In genomic region chr4:136139326-136140110, GRCm38 (mm10) we compare ENCODE assay signal across 8 mouse cellular contexts. TPM values are rescaled to one million over a fixed set of nuclear protein-coding genes. Genes with fewer than 3 reads are reported as not detected.
DNase-seq lines count a peak whose midpoint lies in the region; ATAC-seq and TF ChIP-seq lines count a peak whose summit lies in the region.

No protein-coding gene starts in this region.

- DNase-seq in gastrocnemius, adult 2 months, result no peak
- no peak for DNase-seq in gastrocnemius, postnatal 36 days
- DNase-seq in heart, embryonic 10.5 days (ENCODE audit: low spot score), result no peak
- DNase-seq in retina, embryonic 14.5 days (ENCODE audit: low spot score), result no peak
- DNase-seq in urinary bladder, postnatal 10 days (ENCODE audit: low spot score), result no peak
- DNase-seq in gastrocnemius, postnatal 14 days, result no peak

- no peaks in the 10 kb centered on the region for H3K9me3 ChIP-seq in heart, embryonic 10.5 days
- no peaks in the 10 kb centered on the region for H3K9me3 ChIP-seq in kidney, embryonic 14.5 days (ENCODE audit: control insufficient read depth, low read length)
- H3K9me3 ChIP-seq in midbrain, embryonic 16.5 days (replicated peaks; ENCODE audit: control insufficient read depth, low read length, poor library complexity, severe bottlenecking), result no peaks in the 10 kb centered on the region

- H3K36me3 ChIP-seq in heart, embryonic 10.5 days, result no peaks in the 10 kb centered on the region
- no peaks in the 10 kb centered on the region for H3K36me3 ChIP-seq in kidney, embryonic 14.5 days (ENCODE audit: control insufficient read depth, insufficient read depth, low read length)
- H3K36me3 ChIP-seq in midbrain, embryonic 16.5 days (ENCODE audit: control insufficient read depth, insufficient read depth, low read length), result no peaks in the 10 kb centered on the region

- TF ChIP-seq CTCF in gastrocnemius, adult 2 months (IDR thresholded peaks at IDR 0.05), result no peak

- no peak overlapping the region; the same call in 1 of the 2 replicates for H3K9ac ChIP-seq in kidney, embryonic 14.5 days (ENCODE audit: low read depth, low read length)
- no peak overlapping the region for H3K9ac ChIP-seq in midbrain, embryonic 16.5 days (ENCODE audit: low read depth, low read length)

- peak overlapping the region; percentile 31 for H3K4me2 ChIP-seq in kidney, embryonic 14.5 days (replicated peaks; ENCODE audit: low read depth, low read length)
- peak overlapping the region; percentile 77; the same call in 1 of the 2 replicates for H3K4me2 ChIP-seq in midbrain, embryonic 16.5 days (ENCODE audit: low read length)

- 50% methylated on average over 17 of the region's 17 CpGs for WGBS in heart, embryonic 10.5 days
- 44% methylated on average over 17 of the region's 17 CpGs for WGBS in kidney, embryonic 14.5 days
- WGBS in midbrain, embryonic 16.5 days, result 51% methylated on average over 17 of the region's 17 CpGs

- H3K4me1 ChIP-seq in heart, embryonic 10.5 days, result peaks cover 80% of the 10 kb centered on the region
- H3K4me1 ChIP-seq in kidney, embryonic 14.5 days (ENCODE audit: control insufficient read depth, insufficient read depth, low read length), result peaks cover 61% of the 10 kb centered on the region
- H3K4me1 ChIP-seq in midbrain, embryonic 16.5 days (ENCODE audit: control insufficient read depth, insufficient read depth, low read length), result peaks cover 28% of the 10 kb centered on the region

- no peaks in the 10 kb centered on the region for H3K27me3 ChIP-seq in heart, embryonic 10.5 days (ENCODE audit: insufficient read depth, poor library complexity, severe bottlenecking)
- no peaks in the 10 kb centered on the region for H3K27me3 ChIP-seq in kidney, embryonic 14.5 days (ENCODE audit: control insufficient read depth, insufficient read depth, low read length)
- H3K27me3 ChIP-seq in midbrain, embryonic 16.5 days (ENCODE audit: control insufficient read depth, insufficient read depth, low read depth, low read length), result no peaks in the 10 kb centered on the region

- peak overlapping the region; percentile 63 for H3K4me3 ChIP-seq in gastrocnemius, adult 2 months
- no peak overlapping the region; the same call in 1 of the 2 replicates for H3K4me3 ChIP-seq in heart, embryonic 10.5 days
- no peak overlapping the region for H3K4me3 ChIP-seq in kidney, embryonic 14.5 days (ENCODE audit: low read length)
- no peak overlapping the region for H3K4me3 ChIP-seq in midbrain, embryonic 16.5 days (ENCODE audit: low read depth, low read length)

- intact Hi-C loops in gastrocnemius, adult 2 months (cut with DNase I), result loop anchor here (10.0 kb wide), 1 partner anchor 165 kb away; the partner anchor contains the start of gene Lypla2
- intact Hi-C loops in gastrocnemius, postnatal 36 days (cut with DNase I), result no loop called here
- intact Hi-C loops in gastrocnemius, postnatal 14 days (cut with DNase I; ENCODE audit: low total_unique reads), result no loop called here

- no peak for ATAC-seq in kidney, embryonic 14.5 days (ENCODE audit: low FRiP score, low TSS enrichment)
- no peak for ATAC-seq in midbrain, embryonic 16.5 days

- peak overlapping the region; percentile 97 for H3K27ac ChIP-seq in gastrocnemius, adult 2 months
- peak overlapping the region; percentile 95 for H3K27ac ChIP-seq in heart, embryonic 10.5 days
- peak overlapping the region; percentile 100 for H3K27ac ChIP-seq in kidney, embryonic 14.5 days (ENCODE audit: low read depth, low read length)
- peak overlapping the region; percentile 25 for H3K27ac ChIP-seq in midbrain, embryonic 16.5 days (ENCODE audit: low read length)

RNA-seq across cellular contexts. Expression of gene Id3, which starts 3.8 kb away (rescaled TPM):
- 10 to 100 TPM; 11.3 to 21.9 TPM for total RNA-seq in gastrocnemius, adult 2 months (2021)
- 10 to 100 TPM; 13.8 to 14.1 TPM for total RNA-seq in gastrocnemius, postnatal 36 days (2021)
- polyA plus RNA-seq in heart, embryonic 10.5 days (2016; fragmentation: Nextera tagmentation; extraction: Ambion mirVana), result 324 and 492 TPM in 2 replicates
- 848 and 979 TPM in 2 replicates for polyA plus RNA-seq in kidney, embryonic 14.5 days (2014; fragmentation: Nextera tagmentation; extraction: Ambion mirVana)
- 110 and 114 TPM in 2 replicates for polyA plus RNA-seq in midbrain, embryonic 16.5 days (2015; fragmentation: Nextera tagmentation; extraction: Ambion mirVana)
- total RNA-seq in gastrocnemius, postnatal 14 days (2021), result 10 to 100 TPM; 28.4 to 28.7 TPM

RNA-seq across cellular contexts. Expression of gene E2f2, which starts 32.7 kb away (rescaled TPM):
- 1 to 10 TPM in 1 of 2 experiments, under 1 TPM in 1; 0.48 to 1.1 TPM for total RNA-seq in gastrocnemius, adult 2 months (2021)
- 1 to 10 TPM; 1.3 to 1.9 TPM for total RNA-seq in gastrocnemius, postnatal 36 days (2021)
- polyA plus RNA-seq in heart, embryonic 10.5 days (2016; fragmentation: Nextera tagmentation; extraction: Ambion mirVana), result 6.3 and 6.6 TPM in 2 replicates
- polyA plus RNA-seq in kidney, embryonic 14.5 days (2014; fragmentation: Nextera tagmentation; extraction: Ambion mirVana), result 5.7 and 6.0 TPM in 2 replicates
- polyA plus RNA-seq in midbrain, embryonic 16.5 days (2015; fragmentation: Nextera tagmentation; extraction: Ambion mirVana), result 1.4 and 1.6 TPM in 2 replicates
- total RNA-seq in gastrocnemius, postnatal 14 days (2021), result 1 to 10 TPM; 4.0 to 6.5 TPM

Comparison
In these comparisons a context has a peak if more than half of its experiments do, and no peak if none do; other contexts are left out.
1. H3K27ac ChIP-seq: peak in every context shown above with its lines; median percentile 100 in kidney, embryonic 14.5 days; 97 in gastrocnemius, adult 2 months; 95 in heart, embryonic 10.5 days; 25 in midbrain, embryonic 16.5 days.